Mouse (Mus musculus): ENCODE results near the gene Nudt16.
"Not testable (repeated sequence)": the region's sequence is repeated elsewhere in the genome, so short reads cannot be mapped to it uniquely, and the experiment has no call there.

The Nudt16 gene

DNA sequence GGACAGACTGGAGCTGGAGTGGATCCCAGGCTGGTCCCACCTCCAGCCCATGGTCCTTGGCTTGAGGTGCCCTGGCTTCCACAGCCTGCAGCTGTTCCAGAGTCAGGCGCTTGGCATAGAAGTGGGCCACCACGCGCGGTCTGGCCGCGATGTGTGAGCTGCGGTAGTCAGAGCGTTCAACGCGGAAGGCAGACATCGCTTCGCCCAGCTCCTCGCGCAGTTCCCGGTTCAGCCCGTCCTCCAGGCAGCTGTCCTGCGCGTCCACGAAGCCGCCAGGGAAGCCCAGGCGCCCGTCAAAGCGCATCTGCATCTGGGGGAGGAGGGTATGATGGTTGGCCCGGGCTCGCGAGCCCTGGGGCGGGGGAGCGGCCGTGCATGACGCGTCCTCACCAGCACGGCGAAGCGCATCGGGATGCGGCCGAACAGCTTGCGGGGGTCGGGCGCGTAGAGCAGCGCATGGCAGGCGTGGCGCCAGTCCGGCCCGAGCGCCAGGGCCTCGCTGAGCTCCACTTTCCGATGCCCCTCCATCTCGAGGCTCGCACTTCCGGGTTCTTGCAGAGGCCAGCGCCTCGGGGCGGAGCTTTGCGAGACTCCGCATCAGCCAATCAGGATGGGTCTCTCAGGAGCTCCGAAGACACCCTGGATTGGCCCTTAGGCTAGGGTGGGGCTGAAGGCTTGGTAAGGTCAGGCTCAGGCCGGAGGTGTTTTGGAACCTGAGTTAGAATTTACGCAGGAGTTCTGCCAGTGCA, at the start of gene Nudt16:
Gene Nudt16 (minus strand): TSS at position 572 of the 749 bp plus-strand sequence.
- DNase-seq (ENCODE audit: low spot score), result peak; percentile 83

DNA sequence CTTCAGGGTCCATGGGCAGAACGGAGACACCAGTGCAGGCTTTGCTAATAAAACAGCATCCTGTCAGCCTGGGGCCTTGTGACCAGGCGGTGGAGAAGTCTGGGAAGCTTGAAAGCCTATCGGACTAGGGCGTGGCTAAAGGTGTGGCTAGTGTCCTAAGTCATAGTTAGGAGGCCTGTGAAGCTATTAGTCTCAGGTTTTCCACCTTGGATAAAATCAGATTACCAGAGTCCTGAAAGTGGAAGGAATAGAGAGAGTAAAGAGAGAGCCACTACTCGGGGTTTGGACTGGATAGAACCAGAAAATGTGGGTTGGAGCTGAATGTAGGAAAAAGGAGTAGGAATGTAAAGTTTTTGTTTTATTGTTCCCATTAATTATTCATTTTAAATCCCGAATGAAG, 13.4 kb upstream of the Nudt16 start, which contains the start of gene 1700080E11Rik:
Gene 1700080E11Rik (minus strand): TSS at position 101 of the 400 bp plus-strand sequence.
- DNase-seq (ENCODE audit: low spot score), result no peak

DNA sequence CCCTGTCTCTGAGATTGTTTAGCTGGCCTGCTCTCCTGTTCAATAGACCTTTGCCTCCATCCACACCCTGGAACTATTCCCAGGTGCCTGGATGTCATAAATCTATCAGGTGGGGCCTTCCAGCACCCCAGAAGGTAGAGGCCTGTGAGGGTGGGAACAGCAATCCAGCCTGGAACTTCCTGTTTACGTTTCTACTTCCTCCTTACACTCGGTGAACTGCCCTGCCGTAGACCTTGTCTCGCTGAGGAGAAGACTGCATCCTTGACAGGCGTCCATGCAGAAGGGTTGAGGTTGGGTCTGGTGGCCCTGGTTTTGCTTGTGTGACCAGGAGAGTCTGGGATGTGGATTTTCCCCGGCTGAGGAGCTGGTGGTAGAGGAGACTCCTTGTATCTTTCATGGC, 7.6 kb upstream of the Nudt16 start:
- DNase-seq (ENCODE audit: low spot score), result no peak

DNA sequence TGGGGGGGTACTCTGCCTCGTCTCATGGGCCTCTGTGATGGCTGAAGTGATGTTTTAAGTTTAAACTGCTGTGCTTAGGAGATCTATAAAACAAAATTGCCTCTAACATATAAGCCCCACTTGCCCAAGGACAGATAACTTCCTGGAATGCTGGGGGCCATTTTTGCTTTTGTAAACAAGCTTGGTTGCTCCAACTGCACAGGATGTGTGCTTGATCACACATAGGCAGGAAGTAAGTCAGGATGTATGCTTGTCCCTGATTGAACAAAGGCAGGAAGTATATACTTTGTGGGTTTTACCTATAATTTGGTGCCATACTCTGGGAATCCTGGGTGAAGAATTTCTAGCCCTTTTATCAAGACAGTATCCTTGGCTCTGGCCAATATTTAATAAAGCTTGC, 4.8 kb upstream of the Nudt16 start:
- DNase-seq (ENCODE audit: low spot score), result no peak

DNA sequence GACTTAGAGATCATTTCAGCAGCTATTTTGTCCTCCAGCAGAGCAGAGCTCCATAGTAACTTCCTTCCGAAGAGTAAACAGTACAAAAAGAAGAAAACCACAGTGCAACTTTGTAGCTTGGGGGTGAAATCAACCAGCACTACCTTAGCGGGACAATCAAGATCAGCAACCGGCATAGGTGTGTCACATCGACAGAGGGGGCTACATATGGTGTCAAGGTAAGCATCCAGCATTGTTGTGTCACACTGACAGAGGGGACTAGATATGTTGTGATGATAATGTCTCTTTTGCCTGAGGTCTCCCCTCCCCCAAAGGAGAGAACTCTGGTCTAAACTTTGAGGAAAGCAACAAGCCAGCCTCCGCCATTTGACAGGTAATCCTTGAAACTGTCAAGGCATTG, 2.9 kb upstream of the Nudt16 start:
- DNase-seq (ENCODE audit: low spot score), result no peak

DNA sequence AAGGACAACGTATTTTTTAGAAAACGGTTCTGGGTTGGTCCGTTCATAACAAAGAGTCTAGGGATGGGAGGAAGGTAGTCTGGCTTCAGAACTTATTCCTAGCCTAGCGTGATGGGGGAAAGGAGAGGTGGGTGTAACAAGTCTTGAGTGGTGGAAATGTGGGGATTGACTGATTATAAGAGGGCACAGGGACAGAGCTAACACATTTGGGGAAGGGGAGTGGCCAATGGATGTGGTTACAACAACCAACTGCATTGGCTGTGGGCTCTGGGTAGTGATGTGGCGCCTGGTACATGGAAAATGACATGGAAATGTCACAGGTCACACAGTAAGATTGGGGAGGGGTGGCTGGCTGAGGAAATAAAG, 361 bp upstream of the Nudt16 start:
- DNase-seq (ENCODE audit: low spot score), result no peak

DNA sequence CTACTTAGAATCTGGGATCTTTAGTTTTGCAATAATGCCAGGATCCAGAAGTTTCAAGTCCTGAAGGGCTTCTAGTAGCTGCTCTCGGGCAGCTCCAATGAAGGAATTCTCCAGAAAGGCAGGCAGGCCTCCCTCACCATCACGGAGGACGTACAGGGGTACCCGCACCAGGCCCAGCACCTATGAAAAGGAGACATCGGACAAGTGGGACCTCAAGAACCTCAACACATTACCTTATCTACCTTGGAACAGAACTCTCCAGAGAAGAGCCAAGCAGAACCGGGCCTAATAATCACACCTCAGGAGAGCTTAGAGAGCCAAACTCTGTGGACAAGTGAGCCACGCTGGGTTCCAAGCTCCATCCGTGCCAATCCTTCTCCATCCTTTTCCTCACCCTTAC, 1.3 kb downstream of the Nudt16 start:
- DNase-seq (ENCODE audit: low spot score), result no peak

DNA sequence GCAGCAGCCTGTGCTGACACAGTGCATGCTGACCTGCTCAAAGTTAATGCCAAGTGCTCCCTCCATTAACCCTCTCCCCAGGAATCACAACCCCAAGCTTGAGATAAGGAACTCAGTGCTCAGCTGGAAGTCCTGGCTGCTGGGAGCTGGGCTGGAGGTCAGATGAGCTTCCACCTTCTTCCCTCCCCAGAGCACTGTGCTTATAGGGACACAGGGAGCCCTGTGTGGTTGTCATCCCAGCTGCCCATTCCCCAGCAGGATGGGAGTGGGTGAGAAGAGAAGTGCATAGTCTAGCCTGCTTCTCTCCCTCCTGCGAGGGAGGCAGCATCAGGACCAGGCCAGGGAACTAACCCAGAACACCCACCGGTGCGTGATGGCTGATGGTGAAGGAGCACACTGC, 6.4 kb downstream of the Nudt16 start:
- not testable (repeated sequence) for DNase-seq (ENCODE audit: low spot score)

DNA sequence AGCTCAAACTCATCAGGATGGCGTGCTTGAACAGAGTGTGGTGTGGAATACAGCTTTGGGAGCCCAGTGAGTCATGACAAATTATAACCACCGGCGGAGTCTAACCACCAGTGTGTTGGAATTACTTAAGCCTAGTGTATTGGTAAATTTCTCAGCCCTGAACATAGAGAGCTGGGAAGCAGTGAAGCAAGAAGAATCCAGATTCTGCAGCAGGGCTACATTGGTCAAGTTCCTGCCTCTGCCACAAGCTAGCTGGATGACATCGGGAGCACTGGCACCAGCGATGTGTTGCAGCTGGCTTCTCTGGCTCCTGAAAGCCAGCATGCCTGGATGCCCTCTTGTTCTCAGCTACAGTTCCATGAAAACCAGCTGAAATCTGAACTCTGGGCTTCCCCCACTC, 27.7 kb downstream of the Nudt16 start:
- DNase-seq (ENCODE audit: low spot score), result no peak

DNA sequence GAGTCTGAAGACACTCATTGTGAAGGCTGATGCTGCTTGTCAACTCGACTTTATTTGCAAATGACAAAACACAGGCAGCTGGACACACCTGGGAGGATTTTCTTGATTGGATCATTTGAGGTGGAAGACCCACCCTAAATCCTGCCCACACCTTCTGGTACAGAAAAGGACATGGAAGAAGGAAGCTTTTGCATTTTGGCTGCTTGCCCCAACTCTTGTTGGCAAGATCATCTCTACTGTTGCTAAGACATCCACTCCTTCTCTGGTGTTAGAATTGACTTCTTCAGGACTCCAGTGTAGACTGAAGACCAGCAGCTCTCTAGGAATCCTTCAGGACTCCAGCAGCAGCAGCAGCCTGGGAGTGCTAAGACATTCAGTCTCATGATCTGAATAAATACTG, 29.7 kb downstream of the Nudt16 start:
- no peak for DNase-seq (ENCODE audit: low spot score)

DNA sequence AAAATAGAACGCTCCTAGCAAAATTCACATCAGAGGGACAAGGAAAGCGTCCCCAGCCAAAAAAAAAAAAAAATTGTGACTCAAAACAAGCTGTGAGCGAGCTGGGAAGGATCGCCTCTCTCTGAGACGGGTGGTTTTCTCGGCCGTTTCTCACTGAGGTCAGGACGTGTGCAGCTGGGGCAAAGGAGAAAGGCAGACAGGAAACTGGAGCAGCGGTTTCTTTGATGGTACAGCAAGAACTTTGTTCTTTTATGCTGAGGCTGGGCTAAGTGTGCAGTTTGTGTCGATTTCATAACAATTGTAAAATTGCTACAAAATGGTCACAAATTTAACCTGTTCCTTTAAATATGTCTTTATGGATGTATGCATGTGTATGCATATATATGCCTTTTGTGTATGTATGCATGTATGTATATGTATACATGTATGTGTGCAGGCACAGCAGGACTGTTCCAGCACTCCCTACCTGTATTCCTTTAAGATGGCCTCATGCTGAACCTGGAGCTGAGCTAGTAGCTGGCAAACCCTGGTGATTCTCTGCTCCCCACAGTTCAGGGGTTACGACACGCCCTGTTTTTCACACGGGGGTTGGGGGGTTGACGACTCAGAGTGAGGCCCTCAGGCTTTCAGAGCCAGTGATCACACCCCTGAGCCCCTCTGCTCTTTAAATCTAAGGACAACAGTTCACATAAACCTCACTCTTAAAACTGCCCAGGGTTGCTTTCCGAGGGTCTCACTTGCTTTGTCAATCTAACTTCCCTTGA, 30.6 kb downstream of the Nudt16 start:
- no peak for DNase-seq (ENCODE audit: low spot score)

DNA sequence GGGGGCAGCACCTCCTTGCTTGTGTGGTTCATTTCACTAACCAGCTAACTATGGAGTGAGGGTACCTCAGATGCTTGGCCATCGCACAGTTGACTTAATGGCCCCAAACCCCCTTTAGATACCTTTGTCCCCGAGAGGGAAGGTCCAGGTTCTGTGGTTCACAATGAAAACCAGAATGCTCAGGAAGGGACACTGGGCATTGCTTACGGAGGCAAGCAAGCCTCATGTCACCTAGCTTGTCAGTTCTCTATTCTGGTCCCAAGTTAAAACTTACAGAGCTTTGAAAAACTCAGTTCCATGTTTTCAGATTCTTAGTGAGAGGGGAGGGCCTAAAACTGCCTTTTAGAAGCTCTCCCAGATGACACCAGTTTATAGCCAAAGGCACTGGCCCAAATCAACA, 51.4 kb downstream of the Nudt16 start:
- no peak for DNase-seq (ENCODE audit: low spot score)
